Mouse (Mus musculus): Measurements from ENCODE around the gene A530016L24Rik. TPM values are rescaled to one million over a fixed set of nuclear protein-coding genes. Genes with fewer than 3 reads are reported as not detected.

A530016L24Rik gene
- polyA plus RNA-seq, 1 experiment from 2014 or later: not detected

GRCm38 (mm10) chr12:112537233-112537632 is 48.0 kb downstream of the A530016L24Rik start:
- Histone ChIP-seq H3K4me1 (replicated peaks) (no peaks in the 10 kb centered on the region), H3K36me3 (replicated peaks) (no peaks in the 10 kb centered on the region), H3K9me3 (replicated peaks) (no peaks in the 10 kb centered on the region), H3K27ac (replicated peaks) (no peak overlapping the region), H3K4me2 (no peak overlapping the region), H3K9ac (no peak overlapping the region), H3K27me3 (no peaks in the 10 kb centered on the region), H3K4me3 (replicated peaks) (no peak overlapping the region)
- no peak for ATAC-seq (ENCODE audit: insufficient read depth)
- WGBS (ENCODE audit: insufficient replicate concordance): 62% methylated on average over 6 of the region's 6 CpGs

GRCm38 (mm10) chr12:112538356-112538755 is 49.1 kb downstream of the A530016L24Rik start:
- Histone ChIP-seq H3K4me1 (replicated peaks) (no peaks in the 10 kb centered on the region), H3K27me3 (no peaks in the 10 kb centered on the region), H3K9me3 (replicated peaks) (no peaks in the 10 kb centered on the region), H3K4me3 (replicated peaks) (no peak overlapping the region), H3K27ac (replicated peaks) (no peak overlapping the region), H3K4me2 (no peak overlapping the region), H3K36me3 (replicated peaks) (no peaks in the 10 kb centered on the region), H3K9ac (no peak overlapping the region)
- no peak for ATAC-seq (ENCODE audit: insufficient read depth)
- WGBS (ENCODE audit: insufficient replicate concordance): 62% methylated on average over 9 of the region's 9 CpGs

- H3K4me3 ChIP-seq (replicated peaks): no peak overlapping the region
- no peak for ATAC-seq (ENCODE audit: insufficient read depth)
- no peaks in the 10 kb centered on the region for H3K27me3 ChIP-seq
- no peak overlapping the region for H3K27ac ChIP-seq (replicated peaks)
- no peak overlapping the region for H3K4me2 ChIP-seq
- H3K36me3 ChIP-seq (replicated peaks): no peaks in the 10 kb centered on the region
- H3K9ac ChIP-seq: no peak overlapping the region
- no peaks in the 10 kb centered on the region for H3K9me3 ChIP-seq (replicated peaks)
- 61% methylated on average over 7 of the region's 7 CpGs for WGBS (ENCODE audit: insufficient replicate concordance)
- no peaks in the 10 kb centered on the region for H3K4me1 ChIP-seq (replicated peaks)
These were observed 50.3 kb downstream of the A530016L24Rik start for GRCm38 (mm10) chr12:112539466-112539965.

- no peak overlapping the region for H3K4me3 ChIP-seq (replicated peaks)
- WGBS (ENCODE audit: insufficient replicate concordance): 74% methylated on average over 12 of the region's 12 CpGs
These were observed 51.1 kb downstream of the A530016L24Rik start for GRCm38 (mm10) chr12:112540321-112540720.

GRCm38 (mm10) chr12:112541483-112542091 is 52.3 kb downstream of the A530016L24Rik start:
- no peak overlapping the region for H3K27ac ChIP-seq (replicated peaks)
- H3K4me3 ChIP-seq (replicated peaks): no peak overlapping the region
- no peaks in the 10 kb centered on the region for H3K27me3 ChIP-seq
- no peak for ATAC-seq (ENCODE audit: insufficient read depth)
- H3K36me3 ChIP-seq (replicated peaks): no peaks in the 10 kb centered on the region
- 62% methylated on average over 8 of the region's 8 CpGs for WGBS (ENCODE audit: insufficient replicate concordance)
- H3K4me1 ChIP-seq (replicated peaks): no peaks in the 10 kb centered on the region
- no peak overlapping the region for H3K9ac ChIP-seq
- H3K4me2 ChIP-seq: no peak overlapping the region
- H3K9me3 ChIP-seq (replicated peaks): no peaks in the 10 kb centered on the region

More at GRCm38 (mm10) chr12:112540321-112540720, 51.1 kb downstream of the A530016L24Rik start:
- Histone ChIP-seq H3K9me3 (replicated peaks) (no peaks in the 10 kb centered on the region), H3K27ac (replicated peaks) (no peak overlapping the region), H3K9ac (no peak overlapping the region), H3K36me3 (replicated peaks) (no peaks in the 10 kb centered on the region), H3K4me2 (no peak overlapping the region), H3K27me3 (no peaks in the 10 kb centered on the region), H3K4me1 (replicated peaks) (no peaks in the 10 kb centered on the region)
- no peak for ATAC-seq (ENCODE audit: insufficient read depth)

GRCm38 (mm10) chr12:112542257-112542919 is 53.1 kb downstream of the A530016L24Rik start:
- WGBS (ENCODE audit: insufficient replicate concordance): 56% methylated on average over 13 of the region's 13 CpGs
- H3K9ac ChIP-seq: no peak overlapping the region
- no peaks in the 10 kb centered on the region for H3K27me3 ChIP-seq
- no peaks in the 10 kb centered on the region for H3K36me3 ChIP-seq (replicated peaks)
- H3K27ac ChIP-seq (replicated peaks): no peak overlapping the region
- H3K4me2 ChIP-seq: no peak overlapping the region
- H3K9me3 ChIP-seq (replicated peaks): no peaks in the 10 kb centered on the region
- no peak; the same call in 1 of the 2 replicates for ATAC-seq (ENCODE audit: insufficient read depth)
- H3K4me1 ChIP-seq (replicated peaks): no peaks in the 10 kb centered on the region
- H3K4me3 ChIP-seq (replicated peaks): no peak overlapping the region

GRCm38 (mm10) chr12:112542920-112543300 is 53.7 kb downstream of the A530016L24Rik start:
- H3K9me3 ChIP-seq (replicated peaks): no peaks in the 10 kb centered on the region
- 10% methylated on average over 11 of the region's 11 CpGs for WGBS (ENCODE audit: insufficient replicate concordance)
- no peak for ATAC-seq (ENCODE audit: insufficient read depth)
- no peaks in the 10 kb centered on the region for H3K27me3 ChIP-seq
- H3K4me1 ChIP-seq (replicated peaks): no peaks in the 10 kb centered on the region
- no peak overlapping the region for H3K9ac ChIP-seq
- no peak overlapping the region for H3K27ac ChIP-seq (replicated peaks)
- no peaks in the 10 kb centered on the region for H3K36me3 ChIP-seq (replicated peaks)
- H3K4me3 ChIP-seq (replicated peaks): no peak overlapping the region
- no peak overlapping the region for H3K4me2 ChIP-seq

- H3K4me2 ChIP-seq: no peak overlapping the region
- no peaks in the 10 kb centered on the region for H3K36me3 ChIP-seq (replicated peaks)
- H3K27me3 ChIP-seq: no peaks in the 10 kb centered on the region
- no peak for ATAC-seq (ENCODE audit: insufficient read depth)
- H3K9me3 ChIP-seq (replicated peaks): no peaks in the 10 kb centered on the region
- no peaks in the 10 kb centered on the region for H3K4me1 ChIP-seq (replicated peaks)
- no peak overlapping the region for H3K27ac ChIP-seq (replicated peaks)
- no peak overlapping the region for H3K4me3 ChIP-seq (replicated peaks)
- no peak overlapping the region for H3K9ac ChIP-seq
- 52% methylated on average over 9 of the region's 9 CpGs for WGBS (ENCODE audit: insufficient replicate concordance)
These were observed 54.7 kb downstream of the A530016L24Rik start for GRCm38 (mm10) chr12:112543941-112544340.

GRCm38 (mm10) chr12:112544946-112545701 is 55.9 kb downstream of the A530016L24Rik start:
- WGBS (ENCODE audit: insufficient replicate concordance): 46% methylated on average over 12 of the region's 12 CpGs
- no peak for ATAC-seq (ENCODE audit: insufficient read depth)

GRCm38 (mm10) chr12:112546110-112546509 is 56.9 kb downstream of the A530016L24Rik start:
- H3K9ac ChIP-seq: no peak overlapping the region
- 74% methylated on average over 8 of the region's 8 CpGs for WGBS (ENCODE audit: insufficient replicate concordance)
- no peaks in the 10 kb centered on the region for H3K4me1 ChIP-seq (replicated peaks)
- H3K4me2 ChIP-seq: no peak overlapping the region
- H3K4me3 ChIP-seq (replicated peaks): no peak overlapping the region
- no peaks in the 10 kb centered on the region for H3K27me3 ChIP-seq
- no peak overlapping the region for H3K27ac ChIP-seq (replicated peaks)
- no peak for ATAC-seq (ENCODE audit: insufficient read depth)
- H3K36me3 ChIP-seq (replicated peaks): no peaks in the 10 kb centered on the region
- H3K9me3 ChIP-seq (replicated peaks): no peaks in the 10 kb centered on the region

More at GRCm38 (mm10) chr12:112544946-112545701, 55.9 kb downstream of the A530016L24Rik start:
- H3K4me3 ChIP-seq (replicated peaks): no peak overlapping the region
- H3K4me1 ChIP-seq (replicated peaks): no peaks in the 10 kb centered on the region
- no peak overlapping the region for H3K9ac ChIP-seq
- H3K36me3 ChIP-seq (replicated peaks): no peaks in the 10 kb centered on the region
- no peaks in the 10 kb centered on the region for H3K27me3 ChIP-seq
- H3K4me2 ChIP-seq: no peak overlapping the region
- H3K9me3 ChIP-seq (replicated peaks): no peaks in the 10 kb centered on the region
- no peak overlapping the region for H3K27ac ChIP-seq (replicated peaks)

- no peak overlapping the region for H3K27ac ChIP-seq (replicated peaks)
- no peaks in the 10 kb centered on the region for H3K27me3 ChIP-seq
- 72% methylated on average over 1 of the region's 1 CpGs for WGBS (ENCODE audit: insufficient replicate concordance)
- no peak for ATAC-seq (ENCODE audit: insufficient read depth)
- H3K4me1 ChIP-seq (replicated peaks): no peaks in the 10 kb centered on the region; the same call in 1 of the 2 replicates
- no peak overlapping the region for H3K9ac ChIP-seq
- H3K4me2 ChIP-seq: no peak overlapping the region
- H3K36me3 ChIP-seq (replicated peaks): no peaks in the 10 kb centered on the region
- no peak overlapping the region for H3K4me3 ChIP-seq (replicated peaks)
- no peaks in the 10 kb centered on the region for H3K9me3 ChIP-seq (replicated peaks)
These were observed 60.0 kb downstream of the A530016L24Rik start for GRCm38 (mm10) chr12:112549287-112549686.
